Comparison of ENCODE assay signal across 13 mouse cellular contexts in genomic region chr6:87746849-87747248, GRCm38 (mm10). TPM values are rescaled to one million over a fixed set of nuclear protein-coding genes. Genes with fewer than 3 reads are reported as not detected.
DNase-seq lines count a peak whose midpoint lies in the region; ATAC-seq and TF ChIP-seq lines count a peak whose summit lies in the region.
"Had no signal": no experiment of that assay in that cellular context is flagged by ENCODE, and none has a peak within 500 bp of the region (broad histone marks: within the 10 kb centered on the region; RNA-seq: fewer than 3 reads in every experiment).

No protein-coding gene starts in this region.

- peak; percentile 50 for ATAC-seq in liver, postnatal 0 days
- no peak for ATAC-seq in hindbrain, embryonic 16.5 days
- no peak for ATAC-seq in CD4-positive, CD25-positive, alpha-beta regulatory T cell, adult 4 months
- ATAC-seq: forebrain, embryonic 14.5 days had no signal

- no peak for DNase-seq in MEL (ENCODE audit: low read depth, low spot score)
- DNase-seq in NIH3T3 (ENCODE audit: low read depth): peak; percentile 73
- peak; percentile 70 to 76 for DNase-seq in heart, postnatal 14 days
- DNase-seq in liver, postnatal 0 days: no peak
- no peak for DNase-seq in retina, postnatal 1 day
- no peak for DNase-seq in adrenal gland, postnatal 10 days
- DNase-seq: cerebellum, adult 18-20 months; left cerebral cortex, postnatal 4 days had no signal

- H3K36me3 ChIP-seq in MEL (ENCODE audit: control insufficient read depth in 1 of 2, insufficient read depth in 2 of 2, low read length in 2 of 2): peaks cover 0 to 38% of the 10 kb centered on the region in 2 experiments; a peak in 2 of 4 replicates
- no peaks in the 10 kb centered on the region for H3K36me3 ChIP-seq in liver, postnatal 0 days (replicated peaks; ENCODE audit: insufficient read depth, low read length)
- H3K36me3 ChIP-seq in hindbrain, embryonic 16.5 days (ENCODE audit: control insufficient read depth, insufficient read depth, low read length): no peaks in the 10 kb centered on the region

- no peaks in the 10 kb centered on the region for H3K9me3 ChIP-seq in MEL (replicated peaks; ENCODE audit: insufficient read depth, low read length)
- H3K9me3 ChIP-seq in liver, postnatal 0 days (ENCODE audit: low read length): no peaks in the 10 kb centered on the region
- H3K9me3 ChIP-seq in hindbrain, embryonic 16.5 days (ENCODE audit: control insufficient read depth, low read length): no peaks in the 10 kb centered on the region

- TF ChIP-seq CTCF in MEL (IDR thresholded peaks at IDR 0.05 in 2 of 3, conservative IDR thresholded peaks at IDR 0.05 in 1 of 3; ENCODE audit: control insufficient read depth in 1 of 3, insufficient read depth in 1 of 3, low read depth in 2 of 3, low read length in 3 of 3, poor library complexity in 1 of 3, severe bottlenecking in 1 of 3): no peak
- TF ChIP-seq CTCF in liver, postnatal 0 days (IDR thresholded peaks at IDR 0.05; ENCODE audit: low read depth): no peak

- TF ChIP-seq POLR2A in MEL (IDR thresholded peaks at IDR 0.05; ENCODE audit: control insufficient read depth in 1 of 2, insufficient read depth in 1 of 2, low read depth in 1 of 2, low read length in 2 of 2, poor library complexity in 1 of 2): no peak

- TF ChIP-seq EP300 in MEL (IDR thresholded peaks at IDR 0.05; ENCODE audit: low read depth in 1 of 2, low read length in 2 of 2): no peak; a peak in 1 of 4 replicates
- TF ChIP-seq EP300 in liver, postnatal 0 days (IDR thresholded peaks at IDR 0.05; ENCODE audit: low read depth): no peak

- H3K4me1 ChIP-seq in MEL (ENCODE audit: control insufficient read depth in 1 of 2, insufficient read depth in 2 of 2, low read length in 2 of 2): peaks cover 17 to 55% of the 10 kb centered on the region in 2 experiments
- peaks cover 45% of the 10 kb centered on the region for H3K4me1 ChIP-seq in liver, postnatal 0 days (ENCODE audit: insufficient read depth)
- H3K4me1 ChIP-seq in hindbrain, embryonic 16.5 days (ENCODE audit: control insufficient read depth, insufficient read depth, low read depth, low read length): no peaks in the 10 kb centered on the region

- H3K79me2 ChIP-seq in MEL (ENCODE audit: control insufficient read depth, insufficient read depth, low read length, poor library complexity): no peaks in the 10 kb centered on the region

- intact Hi-C loops in heart, postnatal 14 days (cut with DNase I): no loop called here

- no peak overlapping the region for H3K27ac ChIP-seq in MEL (ENCODE audit: control insufficient read depth, low read depth, low read length)
- H3K27ac ChIP-seq in liver, postnatal 0 days (ENCODE audit: low read depth): peak overlapping the region; percentile 64
- H3K27ac ChIP-seq in hindbrain, embryonic 16.5 days (ENCODE audit: low read depth, low read length): no peak overlapping the region
- H3K27ac ChIP-seq: hindbrain, embryonic 14.5 days had no signal

- peak overlapping the region; percentile 47; the same call in 1 of the 2 replicates for H3K4me2 ChIP-seq in liver, postnatal 0 days (ENCODE audit: low read depth, low read length)
- no peak overlapping the region for H3K4me2 ChIP-seq in hindbrain, embryonic 16.5 days (ENCODE audit: low read length)
- H3K4me2 ChIP-seq: hindbrain, embryonic 14.5 days had no signal

- no peak overlapping the region for H3K4me3 ChIP-seq in MEL (ENCODE audit: control insufficient read depth in 1 of 2, insufficient read depth in 1 of 2, low read depth in 2 of 2, low read length in 2 of 2)
- H3K4me3 ChIP-seq in liver, postnatal 0 days (ENCODE audit: low read depth, low read length): no peak overlapping the region
- no peak overlapping the region for H3K4me3 ChIP-seq in hindbrain, embryonic 16.5 days (ENCODE audit: low read length)

- no peak for TF ChIP-seq RAD21 in MEL (IDR thresholded peaks at IDR 0.05; ENCODE audit: low read depth, low read length)

- H3K9ac ChIP-seq in MEL (ENCODE audit: control insufficient read depth, low read depth, low read length, poor library complexity, severe bottlenecking): no peak overlapping the region
- peak overlapping the region; percentile 31; the same call in 1 of the 2 replicates for H3K9ac ChIP-seq in liver, postnatal 0 days (replicated peaks)
- no peak overlapping the region for H3K9ac ChIP-seq in hindbrain, embryonic 16.5 days (ENCODE audit: low read depth, low read length)
- H3K9ac ChIP-seq: hindbrain, embryonic 14.5 days had no signal

- no peaks in the 10 kb centered on the region; a peak in 1 of 4 replicates for H3K27me3 ChIP-seq in MEL (ENCODE audit: control insufficient read depth in 1 of 2, insufficient read depth in 2 of 2, low read length in 2 of 2)
- H3K27me3 ChIP-seq in liver, postnatal 0 days (ENCODE audit: insufficient read depth, low read length): no peaks in the 10 kb centered on the region
- no peaks in the 10 kb centered on the region for H3K27me3 ChIP-seq in hindbrain, embryonic 16.5 days (replicated peaks; ENCODE audit: control insufficient read depth, insufficient read depth, low read length)

- 78% methylated on average over 2 of the region's 2 CpGs for WGBS in liver, postnatal 0 days (ENCODE audit: insufficient replicate concordance)
- whole genome bisulfite sequencing in hindbrain, embryonic 16.5 days: 75% methylated on average over 2 of the region's 2 CpGs

TF ChIP-seq in MEL, 35 proteins besides CTCF, POLR2A, EP300 and RAD21:
- no peak for TF ChIP-seq CHD1 (IDR thresholded peaks at IDR 0.05; ENCODE audit: low read depth, low read length)
- peak; percentile 47; the same call in 1 of the 2 replicates for TF ChIP-seq ETS1 (IDR thresholded peaks at IDR 0.05; ENCODE audit: low read depth, low read length)
- no peak for TF ChIP-seq ZMIZ1 (IDR thresholded peaks at IDR 0.05; ENCODE audit: low read depth, low read length)
- TF ChIP-seq MXI1 (IDR thresholded peaks at IDR 0.05; ENCODE audit: low read depth, low read length): no peak
- no peak for TF ChIP-seq TBP (IDR thresholded peaks at IDR 0.05; ENCODE audit: low read depth, low read length)
- TF ChIP-seq ELF1 (IDR thresholded peaks at IDR 0.05; ENCODE audit: low read depth, low read length): no peak
- no peak for TF ChIP-seq JUND (IDR thresholded peaks at IDR 0.05; ENCODE audit: low read depth, low read length)
- no peak for TF ChIP-seq BHLHE40 (IDR thresholded peaks at IDR 0.05; ENCODE audit: borderline replicate concordance, low read depth, low read length)
- TF ChIP-seq MAX (IDR thresholded peaks at IDR 0.05; ENCODE audit: low read length): no peak

RNA-seq across cellular contexts. Expression of gene Efcc1, which starts 16.2 kb away (rescaled TPM):
- 0.27 TPM in 1 of 2 replicates, not detected in the other for total RNA-seq in MEL (2012; rRNA removed)
- polyA plus RNA-seq in MEL (2012; ENCODE audit: insufficient read depth in 1 of 2, insufficient read length in 2 of 2, low read depth in 1 of 2, low replicate concordance in 2 of 2, missing spikeins in 1 of 2): 1 to 10 TPM in 1 of 2 experiments, not detected in 1; 1.2 TPM
- total RNA-seq in heart, postnatal 14 days (2021): 1 to 10 TPM; 3.1 to 3.2 TPM
- polyA plus RNA-seq in liver, postnatal 0 days (2015; fragmentation: Nextera tagmentation; extraction: Ambion mirVana): 0.39 and 0.42 TPM in 2 replicates
- polyA plus RNA-seq in hindbrain, embryonic 16.5 days (2015; fragmentation: Nextera tagmentation; extraction: Ambion mirVana): 6.3 and 6.6 TPM in 2 replicates
- 1 to 10 TPM; 1.1 to 1.4 TPM for total RNA-seq in adrenal gland, postnatal 10 days (2021)
- polyA plus RNA-seq in CD4-positive, CD25-positive, alpha-beta regulatory T cell, adult 4 months (2017; shearing (Covaris generic)): under 1 TPM in 1 of 2 experiments, not detected in 1; 0.58 TPM

RNA-seq across cellular contexts. Expression of gene Gp9, which starts 31.0 kb away (rescaled TPM):
- total RNA-seq in MEL (2012; rRNA removed): 2.4 and 3.9 TPM in 2 replicates
- polyA plus RNA-seq in MEL (2012; ENCODE audit: insufficient read depth in 1 of 2, insufficient read length in 2 of 2, low read depth in 1 of 2, low replicate concordance in 2 of 2, missing spikeins in 1 of 2): 10 to 100 TPM in 1 of 2 experiments, not detected in 1; 11.1 TPM
- 1 to 10 TPM in 1 of 2 experiments, under 1 TPM in 1; 0.33 to 1.0 TPM for total RNA-seq in heart, postnatal 14 days (2021)
- 36.5 and 38.0 TPM in 2 replicates for polyA plus RNA-seq in liver, postnatal 0 days (2015; fragmentation: Nextera tagmentation; extraction: Ambion mirVana)
- 0.41 and 0.97 TPM in 2 replicates for polyA plus RNA-seq in hindbrain, embryonic 16.5 days (2015; fragmentation: Nextera tagmentation; extraction: Ambion mirVana)
- total RNA-seq in adrenal gland, postnatal 10 days (2021): 1 to 10 TPM; 1.1 to 1.3 TPM
- polyA plus RNA-seq in CD4-positive, CD25-positive, alpha-beta regulatory T cell, adult 4 months (2017; shearing (Covaris generic)): not detected
- total RNA-seq: left cerebral cortex, postnatal 4 days had no signal
- polyA plus RNA-seq: small intestine, adult 2 months had no signal

Comparison
In these comparisons a context has a peak if more than half of its experiments do, and no peak if none do; other contexts are left out.
1. DNase-seq: peak in NIH3T3 (single experiment) and heart, postnatal 14 days (2 of 2); none in MEL (single experiment), liver, postnatal 0 days (single experiment), retina, postnatal 1 day (single experiment) and adrenal gland, postnatal 10 days (single experiment).